Mouse (Mus musculus): ENCODE results near the gene Hpse2. TPM values are rescaled to one million over a fixed set of nuclear protein-coding genes. Genes with fewer than 3 reads are reported as not detected.

Hpse2 gene
- polyA plus RNA-seq, 1 experiment from 2014 or later: 4.3 TPM

DNA sequence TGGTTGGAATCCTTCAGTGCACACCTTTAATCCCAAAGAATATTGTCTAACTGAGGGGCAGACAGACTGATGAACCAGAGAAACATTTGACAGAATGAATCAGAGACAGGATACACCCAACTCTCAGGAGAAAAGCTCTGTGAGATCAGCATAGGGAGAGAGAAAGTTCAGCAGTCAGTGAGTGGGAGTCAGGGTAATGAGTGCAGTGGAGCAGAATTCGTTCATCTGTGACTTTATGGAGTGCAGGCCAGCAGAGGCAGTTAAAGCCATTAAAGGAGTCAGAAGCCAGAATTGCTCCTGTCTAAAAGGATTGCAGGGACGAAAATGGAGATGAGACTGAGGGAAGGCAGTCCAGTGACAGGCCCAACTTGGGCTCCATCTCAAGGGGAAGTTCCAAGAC is 410.2 kb downstream of the Hpse2 start:
- ATAC-seq (ENCODE audit: low read depth) (no peak), DNase-seq (ENCODE audit: low spot score) (no peak)
- Histone ChIP-seq H3K4me2 (ENCODE audit: low read depth, low read length) (no peak overlapping the region), H3K9me3 (ENCODE audit: control insufficient read depth, low read length) (no peaks in the 10 kb centered on the region), H3K27me3 (replicated peaks; ENCODE audit: control insufficient read depth, insufficient read depth, low read length) (no peaks in the 10 kb centered on the region), H3K9ac (ENCODE audit: low read depth, low read length) (no peak overlapping the region), H3K27ac (replicated peaks; ENCODE audit: low read depth, low read length) (no peak overlapping the region), H3K4me3 (ENCODE audit: low read depth, low read length) (no peak overlapping the region), H3K4me1 (ENCODE audit: control insufficient read depth, insufficient read depth, low read length) (peaks cover 3% of the 10 kb centered on the region; the same call in 1 of the 2 replicates), H3K36me3 (ENCODE audit: control insufficient read depth, insufficient read depth, low read length) (no peaks in the 10 kb centered on the region)
- 68% methylated on average over 2 of the region's 2 CpGs for WGBS

DNA sequence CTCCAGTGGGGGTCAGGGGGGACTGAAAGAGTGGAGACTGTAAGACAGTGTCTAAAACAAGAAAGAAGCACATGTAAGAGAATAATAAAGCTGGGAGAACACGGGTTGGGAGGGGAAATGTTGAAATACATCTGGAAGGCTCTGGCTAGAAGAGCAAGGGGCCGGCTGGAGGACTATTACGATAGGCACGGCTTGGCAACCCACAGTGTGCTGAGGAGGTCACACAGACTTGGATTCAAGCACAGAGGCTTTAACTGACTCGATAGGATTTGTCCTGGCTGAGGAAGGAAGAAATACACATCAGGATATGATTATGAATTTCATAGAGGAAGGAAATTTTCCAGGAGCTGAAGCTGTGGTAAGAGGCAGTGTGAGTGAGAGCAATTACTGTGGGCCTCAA is 414.4 kb downstream of the Hpse2 start:
- H3K36me3 ChIP-seq (ENCODE audit: control insufficient read depth, insufficient read depth, low read length): no peaks in the 10 kb centered on the region
- DNase-seq (ENCODE audit: low spot score) (peak; percentile 46), ATAC-seq (ENCODE audit: low read depth) (no peak)
- 58% methylated on average over 5 of the region's 5 CpGs for WGBS
- H3K9me3 ChIP-seq (ENCODE audit: control insufficient read depth, low read length): no peaks in the 10 kb centered on the region
- H3K27me3 ChIP-seq (replicated peaks; ENCODE audit: control insufficient read depth, insufficient read depth, low read length): no peaks in the 10 kb centered on the region
- no peak overlapping the region for H3K4me2 ChIP-seq (ENCODE audit: low read depth, low read length)
- no peak overlapping the region for H3K9ac ChIP-seq (ENCODE audit: low read depth, low read length)
- no peak overlapping the region; the same call in 1 of the 2 replicates for H3K27ac ChIP-seq (replicated peaks; ENCODE audit: low read depth, low read length)
- peaks cover 3% of the 10 kb centered on the region; the same call in 1 of the 2 replicates for H3K4me1 ChIP-seq (ENCODE audit: control insufficient read depth, insufficient read depth, low read length)
- no peak overlapping the region for H3K4me3 ChIP-seq (ENCODE audit: low read depth, low read length)

DNA sequence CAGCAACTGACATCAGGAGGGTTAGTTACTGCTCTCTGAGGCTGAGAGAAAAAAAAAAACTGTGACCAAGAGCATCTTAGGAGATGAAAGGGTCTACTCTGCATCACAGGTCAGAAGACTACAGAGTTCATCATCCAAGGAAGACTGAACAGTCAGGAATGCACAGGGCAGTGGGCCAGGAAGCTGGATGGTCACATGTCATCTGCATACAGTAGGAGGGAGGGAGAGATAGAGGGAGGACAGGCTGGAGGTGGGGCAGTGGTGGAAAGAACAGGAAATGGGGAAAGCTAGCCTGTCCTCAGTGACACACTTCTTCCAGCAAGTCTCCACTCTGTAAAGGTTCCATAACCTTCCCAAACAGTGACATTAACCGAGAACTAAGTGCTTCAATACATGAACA is 423.0 kb downstream of the Hpse2 start:
- DNase-seq (ENCODE audit: low spot score): no peak
- no peak overlapping the region for H3K4me3 ChIP-seq (ENCODE audit: low read depth, low read length)
- no peak overlapping the region for H3K4me2 ChIP-seq (ENCODE audit: low read depth, low read length)
- no peaks in the 10 kb centered on the region for H3K4me1 ChIP-seq (ENCODE audit: control insufficient read depth, insufficient read depth, low read length)
- no peaks in the 10 kb centered on the region for H3K27me3 ChIP-seq (replicated peaks; ENCODE audit: control insufficient read depth, insufficient read depth, low read length)
- ATAC-seq (ENCODE audit: low read depth): no peak
- H3K9ac ChIP-seq (ENCODE audit: low read depth, low read length): no peak overlapping the region
- no peak overlapping the region for H3K27ac ChIP-seq (replicated peaks; ENCODE audit: low read depth, low read length)
- H3K36me3 ChIP-seq (ENCODE audit: control insufficient read depth, insufficient read depth, low read length): no peaks in the 10 kb centered on the region
- WGBS: 74% methylated on average over 1 of the region's 1 CpGs
- no peaks in the 10 kb centered on the region for H3K9me3 ChIP-seq (ENCODE audit: control insufficient read depth, low read length)

DNA sequence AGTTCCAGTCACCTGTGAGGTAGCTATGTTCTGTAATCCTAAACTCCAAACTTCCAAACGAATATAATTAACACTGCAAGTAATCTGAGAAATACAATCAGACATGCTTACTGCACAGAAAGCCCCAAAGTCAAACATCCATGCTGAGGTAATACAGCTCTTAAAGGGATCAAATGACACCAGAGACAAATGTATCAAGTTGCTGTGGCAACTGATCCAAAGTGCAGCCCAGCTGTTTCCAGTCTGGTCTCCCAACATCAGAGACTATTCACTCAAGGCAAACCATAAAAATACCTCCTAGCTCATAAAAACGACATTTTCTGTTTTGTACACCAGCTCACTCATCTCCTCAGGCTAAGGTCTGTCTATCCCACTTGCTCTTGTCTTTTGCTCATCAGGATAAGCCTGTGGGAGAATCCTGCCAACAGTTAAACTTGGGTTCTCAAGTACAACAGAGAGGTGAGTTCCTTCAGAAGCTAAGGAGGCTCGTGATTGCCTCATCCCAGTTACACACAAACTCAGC is 440.0 kb downstream of the Hpse2 start:
- no peak overlapping the region for H3K27ac ChIP-seq (replicated peaks; ENCODE audit: low read depth, low read length)
- H3K27me3 ChIP-seq (replicated peaks; ENCODE audit: control insufficient read depth, insufficient read depth, low read length): no peaks in the 10 kb centered on the region
- H3K9me3 ChIP-seq (ENCODE audit: control insufficient read depth, low read length): peaks cover 15% of the 10 kb centered on the region
- H3K4me3 ChIP-seq (ENCODE audit: low read depth, low read length): no peak overlapping the region
- no peak overlapping the region for H3K9ac ChIP-seq (ENCODE audit: low read depth, low read length)
- WGBS: 8% methylated on average over 3 of the region's 3 CpGs
- no peak overlapping the region for H3K4me2 ChIP-seq (ENCODE audit: low read depth, low read length)
- no peaks in the 10 kb centered on the region for H3K36me3 ChIP-seq (ENCODE audit: control insufficient read depth, insufficient read depth, low read length)
- ATAC-seq (ENCODE audit: low read depth) (peak; percentile 72; the same call in 1 of the 2 replicates), DNase-seq (ENCODE audit: low spot score) (peak; percentile 69)
- peaks cover 4% of the 10 kb centered on the region; the same call in 1 of the 2 replicates for H3K4me1 ChIP-seq (ENCODE audit: control insufficient read depth, insufficient read depth, low read length)

DNA sequence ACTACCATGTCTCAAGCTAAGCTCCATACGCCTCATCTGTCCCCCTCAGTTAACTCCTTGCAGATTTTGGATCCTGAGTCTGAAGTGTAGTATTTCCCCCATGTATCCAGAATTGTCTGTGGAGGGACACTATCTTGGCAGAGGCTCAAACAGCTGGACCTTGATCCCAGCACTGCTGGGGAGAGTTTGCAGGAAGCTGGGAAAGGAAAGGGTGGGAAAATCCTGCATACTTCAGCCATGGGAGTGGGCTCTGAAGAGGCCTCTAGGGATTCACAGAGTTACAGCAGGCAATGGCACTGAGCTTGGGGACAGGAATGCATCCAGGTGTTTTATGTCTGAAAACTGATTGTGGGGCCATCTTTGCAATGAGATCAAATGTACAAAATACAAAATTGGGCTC is 450.6 kb downstream of the Hpse2 start:
- H3K36me3 ChIP-seq (ENCODE audit: control insufficient read depth, insufficient read depth, low read length): peaks cover 3% of the 10 kb centered on the region; the same call in 1 of the 2 replicates
- no peak overlapping the region for H3K9ac ChIP-seq (ENCODE audit: low read depth, low read length)
- H3K4me1 ChIP-seq (ENCODE audit: control insufficient read depth, insufficient read depth, low read length): peaks cover 11% of the 10 kb centered on the region
- DNase-seq (ENCODE audit: low spot score) (peak; percentile 56), ATAC-seq (ENCODE audit: low read depth) (no peak)
- H3K4me3 ChIP-seq (ENCODE audit: low read depth, low read length): no peak overlapping the region
- H3K9me3 ChIP-seq (ENCODE audit: control insufficient read depth, low read length): peaks cover 10% of the 10 kb centered on the region; the same call in 1 of the 2 replicates
- no peaks in the 10 kb centered on the region for H3K27me3 ChIP-seq (replicated peaks; ENCODE audit: control insufficient read depth, insufficient read depth, low read length)
- 0 out of 2 replicates have a peak overlapping the region, but pooled peaks have one; percentile 1 for H3K27ac ChIP-seq (replicated peaks; ENCODE audit: low read depth, low read length)
- no peak overlapping the region for H3K4me2 ChIP-seq (ENCODE audit: low read depth, low read length)
- 40% methylated on average over 1 of the region's 1 CpGs for WGBS

DNA sequence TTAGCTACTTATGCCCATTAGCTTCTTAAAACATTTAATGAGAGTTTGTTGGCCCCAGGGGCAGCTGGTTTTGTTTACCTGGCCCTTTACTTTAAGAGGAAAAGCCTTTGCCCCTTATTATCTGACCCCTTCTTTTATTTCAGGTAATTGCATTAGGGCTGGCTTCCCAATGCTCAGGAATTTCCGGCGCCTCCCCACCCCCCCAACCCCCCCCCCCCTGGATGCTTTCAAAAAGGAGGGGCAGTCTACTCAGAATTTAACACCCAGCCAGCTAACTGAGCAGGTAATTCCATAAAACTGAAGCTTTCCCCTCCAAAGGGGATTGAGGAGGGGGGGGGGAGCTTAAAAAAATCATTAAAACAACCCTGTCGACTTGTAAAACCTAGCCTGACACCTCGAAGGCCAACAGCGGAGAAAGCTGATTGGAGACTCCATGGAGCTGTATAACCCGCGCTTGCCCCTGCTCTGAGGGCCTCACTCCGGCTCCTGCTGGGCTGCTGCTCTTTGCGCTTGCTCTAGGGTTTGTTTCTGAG is 451.4 kb downstream of the Hpse2 start:
- no peak overlapping the region for H3K4me3 ChIP-seq (ENCODE audit: low read depth, low read length)
- no peak overlapping the region for H3K27ac ChIP-seq (replicated peaks; ENCODE audit: low read depth, low read length)
- ATAC-seq (ENCODE audit: low read depth) (no peak), DNase-seq (ENCODE audit: low spot score) (no peak)
- no peaks in the 10 kb centered on the region for H3K27me3 ChIP-seq (replicated peaks; ENCODE audit: control insufficient read depth, insufficient read depth, low read length)
- H3K9me3 ChIP-seq (ENCODE audit: control insufficient read depth, low read length): 0 out of 2 replicates have a peak, but pooled peaks cover 4% of the 10 kb centered on the region
- peak overlapping the region; percentile 2; the same call in 1 of the 2 replicates for H3K4me2 ChIP-seq (ENCODE audit: low read depth, low read length)
- H3K4me1 ChIP-seq (ENCODE audit: control insufficient read depth, insufficient read depth, low read length): peaks cover 11% of the 10 kb centered on the region
- 6% methylated on average over 9 of the region's 9 CpGs for WGBS
- H3K36me3 ChIP-seq (ENCODE audit: control insufficient read depth, insufficient read depth, low read length): no peaks in the 10 kb centered on the region
- no peak overlapping the region for H3K9ac ChIP-seq (ENCODE audit: low read depth, low read length)

DNA sequence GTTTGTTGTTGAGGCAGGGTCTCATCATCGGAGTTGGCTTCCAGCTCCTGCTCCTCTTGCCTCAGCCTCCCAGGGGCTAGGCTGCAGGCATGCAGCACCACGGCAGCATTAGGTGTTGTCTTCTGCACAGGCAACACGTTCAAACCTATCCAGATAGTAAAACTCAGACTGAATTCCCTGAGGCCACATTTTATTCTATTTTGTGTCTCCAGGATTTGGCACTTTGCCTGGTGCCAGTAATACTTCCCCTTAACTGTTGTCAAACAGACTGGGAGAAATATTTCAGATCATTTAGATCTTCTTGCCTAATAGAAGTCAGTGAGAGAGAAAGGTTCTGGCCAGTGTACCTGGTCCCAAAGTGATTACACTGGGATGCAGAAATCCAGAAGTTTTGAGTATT is 458.5 kb downstream of the Hpse2 start:
- Histone ChIP-seq H3K27ac (replicated peaks; ENCODE audit: low read depth, low read length) (no peak overlapping the region), H3K4me3 (ENCODE audit: low read depth, low read length) (no peak overlapping the region), H3K4me1 (ENCODE audit: control insufficient read depth, insufficient read depth, low read length) (0 out of 2 replicates have a peak, but pooled peaks cover 5% of the 10 kb centered on the region), H3K4me2 (ENCODE audit: low read depth, low read length) (no peak overlapping the region), H3K27me3 (replicated peaks; ENCODE audit: control insufficient read depth, insufficient read depth, low read length) (no peaks in the 10 kb centered on the region), H3K9me3 (ENCODE audit: control insufficient read depth, low read length) (no peaks in the 10 kb centered on the region), H3K9ac (ENCODE audit: low read depth, low read length) (no peak overlapping the region), H3K36me3 (ENCODE audit: control insufficient read depth, insufficient read depth, low read length) (no peaks in the 10 kb centered on the region)
- ATAC-seq (ENCODE audit: low read depth) (no peak), DNase-seq (ENCODE audit: low spot score) (peak; percentile 63)
- 39% methylated on average over 3 of the region's 3 CpGs for WGBS

DNA sequence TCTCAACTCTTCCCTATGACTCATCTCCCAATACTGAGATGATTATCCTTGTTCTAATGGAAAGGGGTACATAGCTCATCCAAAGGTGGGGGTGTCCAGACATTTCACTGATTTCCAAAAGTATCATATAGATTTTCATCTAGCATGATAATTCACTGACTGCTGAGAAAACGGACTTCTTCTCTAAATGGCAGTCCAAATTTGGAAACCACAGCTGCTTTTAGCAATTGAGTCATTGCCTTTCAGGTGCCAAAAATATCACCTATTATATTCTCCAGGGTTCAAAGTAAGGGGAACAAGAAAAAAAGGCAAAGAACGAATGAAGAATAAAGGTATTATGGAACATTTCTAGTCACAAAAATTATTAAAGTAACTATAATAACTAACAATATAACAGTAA is 459.9 kb downstream of the Hpse2 start:
- WGBS: 69% methylated on average over 2 of the region's 2 CpGs
- DNase-seq (ENCODE audit: low spot score) (no peak), ATAC-seq (ENCODE audit: low read depth) (no peak)
- H3K4me1 ChIP-seq (ENCODE audit: control insufficient read depth, insufficient read depth, low read length): 0 out of 2 replicates have a peak, but pooled peaks cover 5% of the 10 kb centered on the region
- no peaks in the 10 kb centered on the region for H3K27me3 ChIP-seq (replicated peaks; ENCODE audit: control insufficient read depth, insufficient read depth, low read length)
- H3K4me3 ChIP-seq (ENCODE audit: low read depth, low read length): no peak overlapping the region
- no peak overlapping the region for H3K4me2 ChIP-seq (ENCODE audit: low read depth, low read length)
- H3K9me3 ChIP-seq (ENCODE audit: control insufficient read depth, low read length): no peaks in the 10 kb centered on the region
- no peak overlapping the region for H3K27ac ChIP-seq (replicated peaks; ENCODE audit: low read depth, low read length)
- no peaks in the 10 kb centered on the region for H3K36me3 ChIP-seq (ENCODE audit: control insufficient read depth, insufficient read depth, low read length)
- no peak overlapping the region for H3K9ac ChIP-seq (ENCODE audit: low read depth, low read length)

DNA sequence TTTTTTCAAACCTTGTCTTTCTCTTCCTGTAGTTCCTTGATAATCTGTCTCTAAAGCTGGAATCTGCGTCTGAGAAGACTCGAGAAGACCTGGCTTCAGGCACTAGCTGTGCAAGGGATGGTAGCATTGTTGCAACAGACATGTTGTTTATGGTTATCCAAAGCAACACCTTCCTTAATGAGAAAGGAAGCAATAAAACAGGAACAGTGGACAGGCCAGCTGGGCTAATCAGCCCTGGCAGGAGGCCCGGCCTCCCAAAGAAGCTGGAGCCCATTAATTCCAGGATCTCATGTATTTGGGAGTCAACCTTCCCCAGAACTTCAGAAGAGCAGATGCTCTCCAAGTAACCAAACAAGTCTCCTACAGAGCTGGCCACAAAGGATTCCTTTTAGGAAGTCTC is 465.5 kb downstream of the Hpse2 start:
- Histone ChIP-seq H3K4me1 (ENCODE audit: control insufficient read depth, insufficient read depth, low read length) (peaks cover 3% of the 10 kb centered on the region; the same call in 1 of the 2 replicates), H3K27me3 (replicated peaks; ENCODE audit: control insufficient read depth, insufficient read depth, low read length) (no peaks in the 10 kb centered on the region), H3K27ac (replicated peaks; ENCODE audit: low read depth, low read length) (no peak overlapping the region), H3K4me3 (ENCODE audit: low read depth, low read length) (no peak overlapping the region), H3K9me3 (ENCODE audit: control insufficient read depth, low read length) (no peaks in the 10 kb centered on the region), H3K4me2 (ENCODE audit: low read depth, low read length) (no peak overlapping the region), H3K36me3 (ENCODE audit: control insufficient read depth, insufficient read depth, low read length) (no peaks in the 10 kb centered on the region), H3K9ac (ENCODE audit: low read depth, low read length) (no peak overlapping the region)
- ATAC-seq (ENCODE audit: low read depth): no peak
- DNase-seq (ENCODE audit: low spot score): no peak
- 79% methylated on average over 3 of the region's 3 CpGs for WGBS
